Mouse (Mus musculus): ENCODE data around the gene Slc30a7. TPM values are rescaled to one million over a fixed set of nuclear protein-coding genes. Genes with fewer than 3 reads are reported as not detected.

The Slc30a7 gene
- polyA plus RNA-seq, 1 experiment = 1.3 TPM

DNA sequence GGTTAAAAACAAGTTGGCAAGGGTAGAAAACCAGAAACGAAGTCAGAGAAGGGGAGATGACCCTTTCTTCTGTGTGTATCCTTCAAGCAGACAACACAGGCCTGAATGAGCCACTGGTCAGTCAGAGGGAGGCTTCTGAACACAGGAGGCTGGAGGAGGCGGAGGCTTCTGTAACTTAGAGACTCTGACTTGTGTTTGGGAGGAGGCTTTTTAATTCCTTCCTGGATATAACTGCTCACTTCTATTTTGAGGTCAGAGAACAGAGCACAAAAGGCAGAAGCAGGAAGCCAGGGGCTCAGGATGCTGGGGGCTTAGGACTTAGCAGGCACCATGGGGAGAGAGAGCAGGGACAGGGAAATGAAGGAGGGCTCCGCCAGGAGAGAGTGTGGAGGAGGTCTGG lies 56.0 kb downstream of the Slc30a7 start:
- H3K36me3 ChIP-seq (replicated peaks; ENCODE audit: low read length) = peaks cover 99% of the 10 kb centered on the region
- H3K4me1 ChIP-seq = peaks cover 14% of the 10 kb centered on the region
- no peaks in the 10 kb centered on the region for H3K27me3 ChIP-seq (replicated peaks)
- TF ChIP-seq FLI1 (IDR thresholded peaks at IDR 0.05; ENCODE audit: low read length) (no peak), GATA1 (IDR thresholded peaks at IDR 0.05; ENCODE audit: borderline replicate concordance, low read length) (no peak)
- no peaks in the 10 kb centered on the region for H3K9me3 ChIP-seq
- no peak overlapping the region for H3K4me3 ChIP-seq (replicated peaks)

DNA sequence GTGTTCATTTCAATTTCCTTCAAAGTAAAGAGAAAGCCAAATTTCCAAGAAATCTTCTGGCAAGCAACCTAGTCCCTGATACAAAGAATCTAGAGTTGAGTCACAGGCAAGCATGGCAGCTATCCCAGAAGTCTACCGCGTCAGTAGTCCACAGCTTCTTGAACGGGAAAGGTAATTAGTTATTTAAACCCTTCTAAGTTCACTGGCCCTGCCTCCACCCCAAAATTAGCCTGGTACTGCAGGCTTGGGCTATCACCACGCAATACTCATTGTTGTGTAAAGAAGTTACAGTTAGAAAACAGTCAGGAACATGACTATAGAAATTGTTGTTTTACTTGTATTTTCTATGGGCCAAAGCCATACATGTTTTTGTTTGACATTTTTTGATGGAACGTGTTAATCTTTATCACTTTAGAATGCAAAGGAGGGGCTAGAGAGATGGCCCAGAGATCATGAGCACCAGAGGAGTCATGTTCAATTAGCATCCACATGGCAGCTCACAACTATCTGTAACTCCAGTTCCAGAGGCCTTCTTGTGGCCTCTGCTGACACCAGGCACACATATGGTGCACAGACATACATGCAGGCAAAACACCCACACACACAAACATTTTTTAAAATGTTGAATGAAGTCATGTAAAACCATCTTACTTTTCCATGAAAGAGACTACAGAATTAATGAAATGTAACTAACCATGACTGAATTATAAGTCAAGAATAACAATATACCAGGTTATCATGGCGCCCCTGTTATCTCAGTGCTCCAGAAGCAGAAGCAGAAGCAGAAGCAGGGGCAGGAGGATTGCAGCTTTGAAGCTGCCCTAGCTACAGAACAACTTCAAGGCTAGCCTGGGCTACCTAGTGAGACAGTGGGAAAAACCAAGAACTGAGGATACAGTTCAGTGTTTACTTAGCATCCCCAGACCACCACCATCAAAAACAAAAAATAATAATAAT lies 57.0 kb downstream of the Slc30a7 start:
- Histone ChIP-seq H3K4me1 (peaks cover 14% of the 10 kb centered on the region), H3K27me3 (replicated peaks) (no peaks in the 10 kb centered on the region), H3K4me3 (replicated peaks) (no peak overlapping the region), H3K9me3 (no peaks in the 10 kb centered on the region), H3K36me3 (replicated peaks; ENCODE audit: low read length) (peaks cover 99% of the 10 kb centered on the region)
- TF ChIP-seq FLI1 (IDR thresholded peaks at IDR 0.05; ENCODE audit: low read length) (no peak), GATA1 (IDR thresholded peaks at IDR 0.05; ENCODE audit: borderline replicate concordance, low read length) (no peak)

DNA sequence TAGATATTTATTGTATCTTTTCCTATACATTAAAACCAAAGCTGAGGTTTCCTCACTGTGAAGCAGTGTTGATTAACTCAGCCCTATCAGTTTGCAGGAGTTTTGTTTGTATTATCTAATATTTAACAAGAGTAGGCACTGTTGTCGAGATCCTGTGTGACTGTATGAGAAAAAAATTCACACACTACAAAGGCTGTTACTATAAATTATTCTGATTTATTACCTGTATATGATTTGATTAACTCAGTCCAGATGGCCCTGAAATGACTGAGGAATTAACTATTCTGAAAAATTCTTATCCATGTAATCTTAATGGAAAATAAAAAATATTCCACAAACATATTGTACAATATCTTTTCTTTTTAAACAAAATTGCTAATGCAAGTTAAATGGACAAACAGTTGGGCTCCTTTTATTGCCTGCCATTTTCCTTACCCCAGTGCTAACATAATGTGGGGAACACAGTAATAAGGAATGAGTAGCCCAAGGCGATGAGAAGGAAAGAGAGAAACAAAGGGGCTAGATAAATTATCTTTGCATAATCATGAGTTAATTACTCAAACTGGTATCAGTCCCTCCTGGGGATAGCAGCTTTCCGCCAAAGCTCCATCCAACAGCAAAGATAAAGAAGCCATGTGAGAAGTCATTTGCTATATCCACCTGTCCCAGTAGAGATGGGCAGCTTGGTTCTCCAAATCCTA lies 57.8 kb downstream of the Slc30a7 start:
- no peaks in the 10 kb centered on the region for H3K9me3 ChIP-seq
- peaks cover 14% of the 10 kb centered on the region for H3K4me1 ChIP-seq
- H3K36me3 ChIP-seq (replicated peaks; ENCODE audit: low read length) = peaks cover 99% of the 10 kb centered on the region
- no peaks in the 10 kb centered on the region for H3K27me3 ChIP-seq (replicated peaks)
- TF ChIP-seq FLI1 (IDR thresholded peaks at IDR 0.05; ENCODE audit: low read length) (no peak), GATA1 (IDR thresholded peaks at IDR 0.05; ENCODE audit: borderline replicate concordance, low read length) (no peak)
- H3K4me3 ChIP-seq (replicated peaks) = no peak overlapping the region

DNA sequence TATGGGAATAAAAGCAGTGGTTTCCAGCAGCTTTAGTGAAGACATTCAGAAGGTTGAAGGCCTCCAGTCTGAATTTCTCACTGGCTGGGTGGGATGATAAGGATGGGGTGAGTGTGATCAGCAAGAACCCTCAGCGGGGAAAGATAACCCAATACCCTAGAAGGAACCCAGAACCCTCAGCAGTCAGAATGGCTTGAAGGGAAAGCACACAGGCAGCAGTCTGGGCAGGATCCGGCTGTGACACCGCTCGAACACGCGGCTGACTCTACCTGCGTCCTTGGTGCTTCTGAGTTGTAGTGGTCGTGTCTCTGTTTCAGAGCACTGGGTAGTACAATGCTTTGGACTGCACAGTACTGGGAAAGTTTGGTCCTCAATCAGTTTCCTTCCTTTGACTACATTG lies 60.9 kb downstream of the Slc30a7 start:
- no peaks in the 10 kb centered on the region for H3K9me3 ChIP-seq
- H3K4me3 ChIP-seq (replicated peaks) = no peak overlapping the region
- peaks cover 12% of the 10 kb centered on the region for H3K4me1 ChIP-seq
- peaks cover 100% of the 10 kb centered on the region for H3K36me3 ChIP-seq (replicated peaks; ENCODE audit: low read length)
- TF ChIP-seq FLI1 (IDR thresholded peaks at IDR 0.05; ENCODE audit: low read length) (no peak), GATA1 (IDR thresholded peaks at IDR 0.05; ENCODE audit: borderline replicate concordance, low read length) (no peak)
- H3K27me3 ChIP-seq (replicated peaks) = no peaks in the 10 kb centered on the region

DNA sequence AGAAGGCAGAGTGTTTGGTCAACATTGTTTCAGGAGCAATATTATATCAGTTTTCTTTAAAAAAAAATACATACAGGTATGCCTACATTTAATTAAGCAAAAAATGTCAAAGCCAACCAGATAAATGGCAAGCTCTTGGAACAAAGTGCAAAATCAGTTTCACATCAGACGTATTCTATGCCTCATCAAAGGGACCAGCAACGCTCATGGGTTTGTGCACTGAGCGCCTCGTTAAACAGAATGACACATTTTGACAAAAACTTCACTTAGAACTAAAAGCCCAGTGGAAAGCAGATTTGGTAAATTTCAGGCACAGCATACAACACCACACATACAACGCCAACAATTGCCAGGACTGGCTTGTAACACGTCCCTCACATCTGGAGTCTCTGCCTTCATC lies 62.8 kb downstream of the Slc30a7 start:
- Histone ChIP-seq H3K4me1 (peaks cover 3% of the 10 kb centered on the region; the same call in 1 of the 2 replicates), H3K4me3 (replicated peaks) (no peak overlapping the region), H3K9me3 (no peaks in the 10 kb centered on the region), H3K36me3 (replicated peaks; ENCODE audit: low read length) (peaks cover 99% of the 10 kb centered on the region), H3K27me3 (replicated peaks) (no peaks in the 10 kb centered on the region)
- TF ChIP-seq GATA1 (IDR thresholded peaks at IDR 0.05; ENCODE audit: borderline replicate concordance, low read length) = no peak

DNA sequence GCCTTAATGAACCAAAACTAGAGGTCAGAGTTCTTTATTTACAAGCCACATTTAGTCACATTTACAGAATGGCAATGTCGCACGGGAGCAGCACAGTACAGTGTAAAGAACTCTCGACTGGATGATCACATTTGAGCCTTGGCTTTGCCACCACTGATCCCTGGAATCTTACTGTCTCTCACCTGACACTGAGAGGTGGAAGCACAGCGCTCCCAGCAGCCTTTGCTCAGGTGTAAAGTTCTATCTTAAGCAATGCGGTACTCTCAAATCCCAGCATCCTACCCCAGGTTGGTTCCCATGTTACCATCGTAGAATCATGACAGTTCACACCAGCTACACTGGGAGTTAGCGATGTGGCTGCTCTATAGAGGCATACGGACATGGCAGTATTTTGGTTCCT lies 65.7 kb downstream of the Slc30a7 start:
- Histone ChIP-seq H3K27me3 (replicated peaks) (no peaks in the 10 kb centered on the region), H3K4me1 (peaks cover 10% of the 10 kb centered on the region; the same call in 1 of the 2 replicates), H3K4me3 (replicated peaks) (no peak overlapping the region), H3K36me3 (replicated peaks; ENCODE audit: low read length) (peaks cover 98% of the 10 kb centered on the region), H3K9me3 (no peaks in the 10 kb centered on the region)
- TF ChIP-seq FLI1 (IDR thresholded peaks at IDR 0.05; ENCODE audit: low read length) (no peak), GATA1 (IDR thresholded peaks at IDR 0.05; ENCODE audit: borderline replicate concordance, low read length) (no peak)

DNA sequence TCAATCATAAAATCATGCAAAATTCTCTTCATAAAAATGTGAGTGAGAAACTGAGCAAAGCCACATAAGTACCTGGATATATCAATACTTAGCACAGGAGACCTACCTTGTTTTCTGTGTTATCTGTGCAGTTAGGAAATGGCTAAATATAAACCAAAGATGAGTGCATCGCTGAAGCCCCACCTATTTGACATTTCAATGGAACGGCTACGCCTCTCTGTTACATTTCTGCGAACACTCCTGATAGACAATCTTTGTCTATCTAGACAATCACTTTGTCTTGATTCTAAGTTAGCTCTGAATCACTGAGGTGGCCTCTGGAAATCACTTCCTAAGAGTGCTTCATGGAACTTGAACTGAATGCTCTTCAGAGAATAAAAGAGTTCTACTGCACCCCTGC lies 66.7 kb downstream of the Slc30a7 start:
- peaks cover 11% of the 10 kb centered on the region; the same call in 1 of the 2 replicates for H3K4me1 ChIP-seq
- peaks cover 90% of the 10 kb centered on the region for H3K36me3 ChIP-seq (replicated peaks; ENCODE audit: low read length)
- no peaks in the 10 kb centered on the region for H3K9me3 ChIP-seq
- no peak for TF ChIP-seq FLI1 (IDR thresholded peaks at IDR 0.05; ENCODE audit: low read length)
- TF ChIP-seq GATA1 (IDR thresholded peaks at IDR 0.05; ENCODE audit: borderline replicate concordance, low read length) = no peak
- no peak overlapping the region for H3K4me3 ChIP-seq (replicated peaks)
- no peaks in the 10 kb centered on the region for H3K27me3 ChIP-seq (replicated peaks)

DNA sequence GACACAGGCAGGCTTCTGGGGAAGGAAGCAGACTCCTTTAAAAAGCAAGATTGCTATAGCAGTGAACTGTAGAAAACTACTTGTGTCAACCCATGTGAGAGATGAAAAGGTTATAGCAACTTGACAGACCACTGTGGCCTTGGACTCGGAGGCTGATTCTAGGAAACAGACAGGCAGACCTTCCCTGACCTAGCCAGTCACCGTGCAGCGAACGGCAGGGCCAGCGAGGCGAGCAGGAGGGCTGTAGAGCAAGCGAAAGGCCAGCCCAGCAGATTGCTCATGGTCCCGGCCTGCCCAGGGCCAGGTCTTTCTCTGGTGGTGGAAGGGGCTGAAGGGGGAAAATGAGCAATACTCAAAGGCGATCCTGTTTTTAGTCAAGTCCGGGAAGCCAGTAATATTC lies 69.4 kb downstream of the Slc30a7 start:
- Histone ChIP-seq H3K4me3 (replicated peaks) (no peak overlapping the region), H3K36me3 (replicated peaks; ENCODE audit: low read length) (peaks cover 86% of the 10 kb centered on the region), H3K9me3 (no peaks in the 10 kb centered on the region), H3K4me1 (peaks cover 21% of the 10 kb centered on the region; the same call in 1 of the 2 replicates), H3K27me3 (replicated peaks) (no peaks in the 10 kb centered on the region)
- TF ChIP-seq GATA1 (IDR thresholded peaks at IDR 0.05; ENCODE audit: borderline replicate concordance, low read length) = no peak
- no peak for TF ChIP-seq FLI1 (IDR thresholded peaks at IDR 0.05; ENCODE audit: low read length)

DNA sequence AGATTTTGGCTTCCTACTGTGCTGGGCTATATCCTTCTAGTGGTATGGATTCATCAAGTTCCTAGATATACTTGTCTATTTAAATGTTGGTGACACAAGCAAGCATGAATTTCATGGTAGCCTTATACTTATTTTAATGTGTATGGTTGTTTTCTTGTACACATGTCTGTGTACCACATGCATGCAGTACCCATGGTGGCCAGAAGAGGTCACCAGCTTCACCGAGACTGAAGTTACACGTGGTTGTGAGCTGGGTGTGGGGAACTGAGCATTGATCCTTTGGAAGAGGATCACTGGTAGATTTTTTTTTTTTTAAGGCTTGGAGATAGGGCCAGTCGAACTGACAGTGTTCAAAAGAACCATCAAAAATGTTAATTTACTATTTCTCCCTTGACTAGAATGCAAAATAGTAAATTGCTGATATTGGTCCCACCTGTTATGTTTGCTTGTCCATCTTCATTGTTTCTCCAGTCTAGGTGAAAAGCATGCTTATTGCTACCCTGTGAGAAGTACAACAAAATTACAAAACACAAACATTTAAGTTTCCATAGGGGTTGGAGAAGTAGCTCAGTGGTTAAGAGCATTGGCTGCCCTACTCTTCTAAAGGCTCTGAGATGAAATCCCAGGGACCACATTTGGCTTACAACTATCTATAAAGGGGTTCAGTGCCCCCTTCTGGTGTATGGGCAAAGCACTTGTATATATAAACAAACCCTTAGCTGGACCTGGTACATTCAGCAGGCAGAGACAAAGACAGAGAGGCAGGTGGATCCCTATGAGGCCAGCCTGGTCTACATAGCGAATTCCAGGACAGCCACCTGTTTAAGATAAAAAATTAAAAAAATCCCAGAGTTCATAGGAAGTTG lies 70.2 kb downstream of the Slc30a7 start:
- Histone ChIP-seq H3K27me3 (replicated peaks) (no peaks in the 10 kb centered on the region), H3K9me3 (no peaks in the 10 kb centered on the region), H3K4me1 (peaks cover 21% of the 10 kb centered on the region; the same call in 1 of the 2 replicates), H3K4me3 (replicated peaks) (no peak overlapping the region), H3K36me3 (replicated peaks; ENCODE audit: low read length) (peaks cover 86% of the 10 kb centered on the region)
- TF ChIP-seq FLI1 (IDR thresholded peaks at IDR 0.05; ENCODE audit: low read length) = no peak
- no peak for TF ChIP-seq GATA1 (IDR thresholded peaks at IDR 0.05; ENCODE audit: borderline replicate concordance, low read length)

All from megakaryocyte, embryonic 14.5 days (primary cell).